In genomic region chr4:101192241-101192976, GRCm38 (mm10) we compare ENCODE assay signal across 11 mouse cellular contexts.
DNase-seq lines count a peak whose midpoint lies in the region; ATAC-seq and TF ChIP-seq lines count a peak whose summit lies in the region.
"Had no signal": no experiment of that assay in that cellular context is flagged by ENCODE, and none has a peak within 500 bp of the region (broad histone marks: within the 10 kb centered on the region; RNA-seq: fewer than 3 reads in every experiment).

No protein-coding gene starts in this region.

- H3K4me1 ChIP-seq in stomach, embryonic 14.5 days (ENCODE audit: control insufficient read depth, insufficient read depth, low read length): peaks cover 3% of the 10 kb centered on the region
- H3K4me1 ChIP-seq in stomach, postnatal 0 days (replicated peaks; ENCODE audit: control insufficient read depth, insufficient read depth): peaks cover 5% of the 10 kb centered on the region; the same call in 1 of the 2 replicates
- H3K4me1 ChIP-seq in liver, embryonic 13.5 days (replicated peaks): peaks cover 56% of the 10 kb centered on the region
- H3K4me1 ChIP-seq in forebrain, embryonic 15.5 days: no peaks in the 10 kb centered on the region
- H3K4me1 ChIP-seq: embryonic facial prominence, embryonic 12.5 days; midbrain, embryonic 13.5 days had no signal

- WGBS in stomach, embryonic 14.5 days: 86% methylated on average over 5 of the region's 5 CpGs
- WGBS in stomach, postnatal 0 days: 75% methylated on average over 5 of the region's 5 CpGs
- 19% methylated on average over 5 of the region's 5 CpGs for WGBS in liver, embryonic 13.5 days (ENCODE audit: insufficient replicate concordance)
- 91% methylated on average over 5 of the region's 5 CpGs for WGBS in forebrain, embryonic 15.5 days

- peaks cover 11% of the 10 kb centered on the region; the same call in 1 of the 2 replicates for H3K36me3 ChIP-seq in stomach, embryonic 14.5 days (ENCODE audit: control insufficient read depth, insufficient read depth, low read length)
- H3K36me3 ChIP-seq in stomach, postnatal 0 days (ENCODE audit: control insufficient read depth, insufficient read depth, low read length): peaks cover 4% of the 10 kb centered on the region; the same call in 1 of the 2 replicates
- peaks cover 34% of the 10 kb centered on the region for H3K36me3 ChIP-seq in liver, embryonic 13.5 days
- H3K36me3 ChIP-seq in forebrain, embryonic 15.5 days: no peaks in the 10 kb centered on the region
- H3K36me3 ChIP-seq: embryonic facial prominence, embryonic 12.5 days had no signal

- no peaks in the 10 kb centered on the region for H3K9me3 ChIP-seq in stomach, embryonic 14.5 days (ENCODE audit: control insufficient read depth, low read depth, low read length)
- H3K9me3 ChIP-seq in stomach, postnatal 0 days (ENCODE audit: control insufficient read depth, low read length): no peaks in the 10 kb centered on the region
- H3K9me3 ChIP-seq in liver, embryonic 13.5 days (replicated peaks): no peaks in the 10 kb centered on the region
- H3K9me3 ChIP-seq in forebrain, embryonic 15.5 days: no peaks in the 10 kb centered on the region
- H3K9me3 ChIP-seq: embryonic facial prominence, embryonic 12.5 days; limb, embryonic 13.5 days; midbrain, embryonic 13.5 days had no signal

- no peaks in the 10 kb centered on the region for H3K27me3 ChIP-seq in stomach, embryonic 14.5 days (ENCODE audit: control insufficient read depth, insufficient read depth, low read length)
- H3K27me3 ChIP-seq in stomach, postnatal 0 days (ENCODE audit: control insufficient read depth, insufficient read depth, low read length): no peaks in the 10 kb centered on the region
- H3K27me3 ChIP-seq in liver, embryonic 13.5 days: no peaks in the 10 kb centered on the region
- no peaks in the 10 kb centered on the region for H3K27me3 ChIP-seq in forebrain, embryonic 15.5 days
- H3K27me3 ChIP-seq: embryonic facial prominence, embryonic 12.5 days; limb, embryonic 13.5 days; midbrain, embryonic 13.5 days had no signal

- H3K4me3 ChIP-seq in stomach, embryonic 14.5 days (ENCODE audit: low read depth, low read length): no peak overlapping the region
- H3K4me3 ChIP-seq in stomach, postnatal 0 days (ENCODE audit: low read depth, low read length): no peak overlapping the region
- H3K4me3 ChIP-seq in liver, embryonic 13.5 days (replicated peaks): 0 out of 2 replicates have a peak overlapping the region, but pooled peaks have one; percentile 2
- no peak overlapping the region for H3K4me3 ChIP-seq in forebrain, embryonic 15.5 days
- H3K4me3 ChIP-seq: embryonic facial prominence, embryonic 12.5 days; layer of hippocampus, adult 2 months; limb, embryonic 13.5 days; midbrain, embryonic 13.5 days had no signal

- no peak for TF ChIP-seq EP300 in stomach, postnatal 0 days (optimal IDR thresholded peaks at IDR 0.05)

- 0 out of 2 replicates have a peak, but pooled peaks have one; percentile 14 for ATAC-seq in stomach, embryonic 14.5 days (ENCODE audit: insufficient number of reproducible peaks, insufficient read depth, low FRiP score, low read depth)
- ATAC-seq in stomach, postnatal 0 days (ENCODE audit: low FRiP score, low TSS enrichment): no peak
- ATAC-seq in erythroid progenitor cell, adult 5-6 weeks (replicated peaks; ENCODE audit: low FRiP score, poor library complexity, severe bottlenecking): peak; percentile 86
- ATAC-seq in liver, embryonic 13.5 days (ENCODE audit: low read depth): peak; percentile 93
- ATAC-seq in forebrain, embryonic 15.5 days (replicated peaks): no peak
- ATAC-seq: midbrain, embryonic 13.5 days had no signal

- H3K4me2 ChIP-seq in stomach, embryonic 14.5 days (replicated peaks; ENCODE audit: low read depth, low read length): no peak overlapping the region
- H3K4me2 ChIP-seq in stomach, postnatal 0 days (replicated peaks; ENCODE audit: low read depth): no peak overlapping the region
- peak overlapping the region; percentile 51 for H3K4me2 ChIP-seq in liver, embryonic 13.5 days
- no peak overlapping the region for H3K4me2 ChIP-seq in forebrain, embryonic 15.5 days (replicated peaks)
- H3K4me2 ChIP-seq: embryonic facial prominence, embryonic 12.5 days; limb, embryonic 13.5 days; midbrain, embryonic 13.5 days had no signal

- no peak for DNase-seq in stomach, postnatal 0 days (ENCODE audit: low spot score)
- peak; percentile 62 for DNase-seq in liver, embryonic 13.5 days
- DNase-seq in MN1 (ENCODE audit: low spot score): no peak
- no peak for DNase-seq in cerebellum, postnatal 36 days

- no peak overlapping the region for H3K9ac ChIP-seq in stomach, embryonic 14.5 days (replicated peaks; ENCODE audit: low read depth, low read length)
- no peak overlapping the region for H3K9ac ChIP-seq in stomach, postnatal 0 days (ENCODE audit: low read length)
- H3K9ac ChIP-seq in liver, embryonic 13.5 days: no peak overlapping the region; the same call in 1 of the 2 replicates
- no peak overlapping the region for H3K9ac ChIP-seq in forebrain, embryonic 15.5 days (replicated peaks)
- H3K9ac ChIP-seq: embryonic facial prominence, embryonic 12.5 days; limb, embryonic 13.5 days; midbrain, embryonic 13.5 days had no signal

- no peak for TF ChIP-seq CTCF in stomach, postnatal 0 days (IDR thresholded peaks at IDR 0.05; ENCODE audit: low read depth)

- no peak overlapping the region for H3K27ac ChIP-seq in stomach, embryonic 14.5 days (ENCODE audit: low read length)
- H3K27ac ChIP-seq in stomach, postnatal 0 days (replicated peaks): no peak overlapping the region
- peak overlapping the region; percentile 79 for H3K27ac ChIP-seq in liver, embryonic 13.5 days
- no peak overlapping the region for H3K27ac ChIP-seq in forebrain, embryonic 15.5 days (replicated peaks)
- H3K27ac ChIP-seq: embryonic facial prominence, embryonic 12.5 days; layer of hippocampus, adult 2 months; limb, embryonic 13.5 days; midbrain, embryonic 13.5 days had no signal

Comparison
In these comparisons a context has a peak if more than half of its experiments do, and no peak if none do; other contexts are left out.
1. ATAC-seq: peak in stomach, embryonic 14.5 days (single experiment), erythroid progenitor cell, adult 5-6 weeks (single experiment) and liver, embryonic 13.5 days (single experiment); none in stomach, postnatal 0 days (single experiment) and forebrain, embryonic 15.5 days (single experiment).